Mouse (Mus musculus) MEL (cell line): ENCODE data around the gene Cyp4f14.
A peak's percentile ranks its signal among the peaks of the same experiment; 100 is the strongest.

Source experiments
- CHD1 ChIP-seq: IDR thresholded peaks from 2 replicates; pipeline ENCODE4 v1.6.1; 2012; ENCODE audit warnings: low read depth, mild to moderate bottlenecking, inconsistent platforms, low read length, improper control_type of control experiment
- CTCF ChIP-seq, 3 experiments: IDR thresholded peaks in 2 of 3; conservative IDR thresholded peaks in 1 of 3; 2 replicates each; pipeline ENCODE4 v1.5.1; 2011 to 2012; ENCODE audit warnings: low read length in 3 of 3, low read depth in 2 of 3, mild to moderate bottlenecking in 2 of 3, improper control_type of control experiment in 1 of 3, inconsistent platforms in 1 of 3, mixed read lengths in 1 of 3, moderate library complexity in 1 of 3; ENCODE audit not compliant: control insufficient read depth in 1 of 3, insufficient read depth in 1 of 3, poor library complexity in 1 of 3, severe bottlenecking in 1 of 3
- ELF1 ChIP-seq: IDR thresholded peaks from 2 replicates; pipeline ENCODE4 v1.6.1; 2014; ENCODE audit warnings: low read depth, mild to moderate bottlenecking, inconsistent platforms, low read length, improper control_type of control experiment, moderate library complexity
- MAFK ChIP-seq: IDR thresholded peaks from 2 replicates; pipeline ENCODE4 v1.6.1; 2011; ENCODE audit warnings: low read depth, mild to moderate bottlenecking, low read length, improper control_type of control experiment, borderline replicate concordance
- MAX ChIP-seq: IDR thresholded peaks from 2 replicates; pipeline ENCODE4 v1.6.1; 2011; ENCODE audit warnings: low read length, improper control_type of control experiment
- POLR2A ChIP-seq, 2 experiments: IDR thresholded peaks; 2 replicates each; pipeline ENCODE4 v1.6.1; 2011 to 2012; ENCODE audit warnings: low read length in 2 of 2, mild to moderate bottlenecking in 2 of 2, control low read depth in 1 of 2, improper control_type of control experiment in 1 of 2, low read depth in 1 of 2, moderate library complexity in 1 of 2; ENCODE audit not compliant: control insufficient read depth in 1 of 2, insufficient read depth in 1 of 2, poor library complexity in 1 of 2
- RAD21 ChIP-seq: IDR thresholded peaks from 2 replicates; pipeline ENCODE4 v1.6.1; 2011; ENCODE audit warnings: mild to moderate bottlenecking, low read depth, low read length, improper control_type of control experiment

DNA sequence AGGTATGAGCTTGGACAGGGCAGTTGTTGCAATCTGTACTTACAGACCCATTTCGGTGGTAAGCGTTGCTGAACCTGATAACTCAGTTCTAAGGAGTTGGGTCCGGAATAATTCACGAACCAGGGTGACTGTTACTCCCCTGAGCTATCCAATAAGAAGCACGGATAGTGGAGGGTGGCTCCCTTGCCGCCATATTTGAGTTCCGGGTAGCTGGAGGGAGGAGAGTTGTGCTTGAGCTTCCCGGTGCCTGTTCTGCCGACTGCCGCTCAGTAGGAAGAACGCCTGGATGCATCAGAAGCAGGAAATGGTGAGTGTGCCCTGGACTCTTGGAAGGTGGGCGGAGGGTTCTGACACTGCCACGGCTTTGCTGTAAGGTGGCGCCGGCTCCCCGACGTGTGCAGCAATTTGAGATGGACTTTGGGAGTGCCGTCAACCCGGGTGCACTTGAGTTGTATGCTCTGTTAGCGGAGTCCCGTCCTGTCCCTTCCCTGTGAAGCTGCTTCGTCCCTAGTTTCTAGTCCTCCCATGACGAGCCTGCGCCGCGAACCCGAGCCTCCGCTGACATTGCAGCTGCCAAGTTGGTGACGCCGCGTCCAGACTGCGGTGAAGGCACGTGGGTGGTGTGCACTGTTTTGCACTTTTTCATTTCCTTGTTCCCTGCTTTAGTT, 48.6 kb upstream of the Cyp4f14 start, which contains the start of gene Zfp472:
- TF ChIP-seq MAX (peak; percentile 84), CTCF (IDR thresholded peaks at IDR 0.05 in 2 of 3, conservative IDR thresholded peaks at IDR 0.05 in 1 of 3; ENCODE audit: control insufficient read depth in 1 of 3, insufficient read depth in 1 of 3, low read depth in 2 of 3, low read length in 3 of 3, poor library complexity in 1 of 3, severe bottlenecking in 1 of 3) (no peak), RAD21 (no peak), POLR2A (IDR thresholded peaks at IDR 0.05; ENCODE audit: control insufficient read depth in 1 of 2, insufficient read depth in 1 of 2, low read depth in 1 of 2, low read length in 2 of 2, poor library complexity in 1 of 2) (peak; percentile 31 to 89; a peak in 3 of 4 replicates), CHD1 (no peak), ELF1 (peak; percentile 90), MAFK (no peak)
